Mouse (Mus musculus) neural tube, embryonic 15.5 days (tissue): ENCODE data around the gene Polg2. TPM values are rescaled to one million over a fixed set of nuclear protein-coding genes. Genes with fewer than 3 reads are reported as not detected.
A peak's percentile ranks its signal among the peaks of the same experiment; 100 is the strongest.

Experiments used
- ATAC-seq: fragments of 200-750 bp; cut with Nextera tagmentation; 2 replicates; pipeline ENCODE4 v1.8.0; 2017; ENCODE audit warnings: mild to moderate bottlenecking, moderate TSS enrichment, moderate library complexity; ENCODE audit not compliant: low FRiP score
- H3K27ac ChIP-seq: fragments of 300-500 bp; sonication (generic); replicated peaks from 2 replicates; pipeline ENCODE4 v1.5.1; 2015; ENCODE audit warnings: mild to moderate bottlenecking, inconsistent platforms
- H3K27me3 ChIP-seq: fragments of 300-500 bp; sonication (generic); replicated peaks from 2 replicates; pipeline ENCODE4 v1.6.1; 2015; ENCODE audit warnings: inconsistent platforms
- H3K36me3 ChIP-seq: fragments of 300-500 bp; sonication (generic); 2 replicates; pipeline ENCODE4 v1.6.1; 2015; ENCODE audit warnings: inconsistent platforms
- H3K4me1 ChIP-seq: fragments of 300-500 bp; sonication (generic); 2 replicates; pipeline ENCODE4 v1.6.1; 2015; ENCODE audit warnings: inconsistent platforms
- H3K4me2 ChIP-seq: fragments of 300-500 bp; sonication (generic); 2 replicates; pipeline ENCODE4 v1.6.1; 2015; ENCODE audit warnings: inconsistent platforms, mild to moderate bottlenecking, moderate library complexity
- H3K4me3 ChIP-seq: fragments of 300-500 bp; sonication (generic); replicated peaks from 2 replicates; pipeline ENCODE4 v1.5.1; 2015; ENCODE audit warnings: mild to moderate bottlenecking, inconsistent platforms
- H3K9ac ChIP-seq: fragments of 300-500 bp; sonication (generic); replicated peaks from 2 replicates; pipeline ENCODE4 v1.6.1; 2015; ENCODE audit warnings: mild to moderate bottlenecking, inconsistent platforms
- H3K9me3 ChIP-seq: fragments of 300-500 bp; sonication (generic); replicated peaks from 2 replicates; pipeline ENCODE4 v1.6.1; 2016; ENCODE audit warnings: inconsistent platforms
- WGBS: fragments of 180-500 bp; shearing (Covaris S2); methylation state at CpG from one replicate; pipeline ENCODE4 v1.1.7; 2015; ENCODE audit warnings: mixed read lengths; 5-methylcytosine and 5-hydroxymethylcytosine counted together
- polyA plus RNA-seq: library from polyadenylated mRNA; unstranded; fragments of >200 nt; fragmentation: Nextera tagmentation; extraction: Ambion mirVana; gene quantifications from 2 replicates; pipeline ENCODE4 v1.2.1, GENCODE M21; 2015

Polg2 gene
- polyA plus RNA-seq = 9.1 and 11.5 TPM in 2 replicates

DNA sequence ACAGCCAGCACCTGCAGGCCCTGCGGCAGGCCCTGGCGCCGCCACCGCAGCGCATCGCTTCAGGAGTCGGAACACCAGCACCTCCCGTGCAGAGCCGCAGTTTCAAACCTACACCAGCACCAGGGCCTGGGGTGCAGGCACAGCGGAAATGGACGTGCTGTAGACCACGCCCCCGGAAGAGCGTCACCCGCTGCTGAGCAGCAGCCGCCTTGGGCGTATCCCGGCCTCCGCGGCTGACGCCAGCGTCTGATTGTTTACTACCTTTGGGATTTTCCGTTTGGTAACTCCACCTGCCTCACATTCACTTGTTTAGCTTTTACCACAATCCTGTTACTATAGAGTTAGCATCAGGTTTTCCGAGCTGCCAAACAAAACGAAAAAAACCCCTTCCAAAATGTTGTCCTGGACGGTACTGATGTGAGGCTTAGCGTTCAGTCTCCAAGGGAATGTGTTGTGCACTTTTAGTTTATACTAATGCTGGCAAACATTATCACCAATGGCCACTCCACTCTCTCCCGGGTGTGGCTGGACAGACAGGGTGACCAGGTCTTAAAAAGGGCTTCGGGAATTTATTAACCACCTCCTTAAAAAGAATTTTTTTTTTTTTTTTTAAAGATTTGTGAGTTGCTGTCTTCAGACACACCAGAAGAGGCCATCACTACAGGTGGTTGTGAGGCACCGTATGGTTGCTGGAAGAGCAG lies at the start of gene Polg2:
Gene Polg2 (minus strand): TSS at position 150 of the 701 bp plus-strand sequence.
- peak; percentile 99 for ATAC-seq
- Histone ChIP-seq H3K4me3 (peak within 1 kb of the TSS; percentile 60), H3K27me3 (no peaks in the 10 kb centered on the region), H3K4me2 (peak within 1 kb of the TSS; percentile 73), H3K9me3 (no peaks in the 10 kb centered on the region), H3K36me3 (peaks cover 49% of the 10 kb centered on the region), H3K9ac (peak within 1 kb of the TSS; percentile 78), H3K27ac (peak within 1 kb of the TSS; percentile 93), H3K4me1 (peaks cover 33% of the 10 kb centered on the region)
- WGBS = under 1% methylated on average over 30 of the region's 30 CpGs

DNA sequence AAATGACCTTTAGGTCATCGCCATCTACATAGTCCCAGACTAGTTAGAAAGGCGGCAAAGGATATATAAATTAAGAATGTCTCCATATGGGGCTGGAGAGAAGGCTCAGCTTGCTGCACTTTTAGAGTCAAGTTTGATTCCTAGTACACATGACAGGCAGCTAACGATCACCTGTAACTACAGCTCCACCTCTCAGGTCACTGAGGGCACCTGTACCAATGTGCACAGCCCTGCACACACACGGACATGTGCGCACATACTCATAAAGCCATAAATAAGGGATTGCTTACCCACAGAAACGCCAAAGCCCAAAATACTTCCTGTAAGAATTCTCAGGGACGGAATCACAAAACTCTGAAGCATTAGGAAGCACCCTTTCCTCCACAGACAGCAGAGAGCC lies 48.7 kb upstream of the Polg2 start:
- H3K4me3 ChIP-seq = no peak overlapping the region
- no peaks in the 10 kb centered on the region for H3K9me3 ChIP-seq
- no peaks in the 10 kb centered on the region for H3K4me1 ChIP-seq
- 93% methylated on average over 7 of the region's 7 CpGs for WGBS
- no peaks in the 10 kb centered on the region for H3K27me3 ChIP-seq
- H3K4me2 ChIP-seq = no peak overlapping the region
- H3K27ac ChIP-seq = no peak overlapping the region
- no peak for ATAC-seq
- H3K9ac ChIP-seq = no peak overlapping the region
- H3K36me3 ChIP-seq = peaks cover 66% of the 10 kb centered on the region

GRCm38 (mm10) chr11:106824403-106824802 lies 45.1 kb upstream of the Polg2 start:
- Histone ChIP-seq H3K27me3 (no peaks in the 10 kb centered on the region), H3K9me3 (no peaks in the 10 kb centered on the region), H3K36me3 (peaks cover 54% of the 10 kb centered on the region), H3K4me2 (no peak overlapping the region), H3K4me3 (no peak overlapping the region), H3K27ac (no peak overlapping the region), H3K9ac (no peak overlapping the region), H3K4me1 (0 out of 2 replicates have a peak, but pooled peaks cover 3% of the 10 kb centered on the region)
- WGBS = 94% methylated on average over 10 of the region's 10 CpGs
- ATAC-seq = no peak

- Histone ChIP-seq H3K9me3 (no peaks in the 10 kb centered on the region), H3K4me3 (no peak overlapping the region), H3K9ac (no peak overlapping the region), H3K27ac (no peak overlapping the region), H3K4me2 (no peak overlapping the region), H3K27me3 (no peaks in the 10 kb centered on the region), H3K4me1 (peaks cover 5% of the 10 kb centered on the region; the same call in 1 of the 2 replicates), H3K36me3 (peaks cover 55% of the 10 kb centered on the region)
- 95% methylated on average over 8 of the region's 8 CpGs for WGBS
- no peak for ATAC-seq
Observed at GRCm38 (mm10) chr11:106823741-106824140, 44.4 kb upstream of the Polg2 start.

- Histone ChIP-seq H3K4me3 (no peak overlapping the region), H3K27ac (no peak overlapping the region), H3K9ac (no peak overlapping the region), H3K36me3 (peaks cover 54% of the 10 kb centered on the region), H3K9me3 (no peaks in the 10 kb centered on the region), H3K4me1 (peaks cover 13% of the 10 kb centered on the region), H3K4me2 (no peak overlapping the region), H3K27me3 (no peaks in the 10 kb centered on the region)
- ATAC-seq = no peak
- 86% methylated on average over 5 of the region's 5 CpGs for WGBS
Observed at GRCm38 (mm10) chr11:106822911-106823310, 43.6 kb upstream of the Polg2 start.

GRCm38 (mm10) chr11:106822491-106822890 lies 43.2 kb upstream of the Polg2 start:
- Histone ChIP-seq H3K9me3 (no peaks in the 10 kb centered on the region), H3K27ac (no peak overlapping the region), H3K9ac (no peak overlapping the region), H3K4me1 (peaks cover 15% of the 10 kb centered on the region), H3K4me3 (no peak overlapping the region), H3K4me2 (no peak overlapping the region), H3K36me3 (peaks cover 53% of the 10 kb centered on the region), H3K27me3 (no peaks in the 10 kb centered on the region)
- ATAC-seq = no peak
- 95% methylated on average over 8 of the region's 8 CpGs for WGBS

DNA sequence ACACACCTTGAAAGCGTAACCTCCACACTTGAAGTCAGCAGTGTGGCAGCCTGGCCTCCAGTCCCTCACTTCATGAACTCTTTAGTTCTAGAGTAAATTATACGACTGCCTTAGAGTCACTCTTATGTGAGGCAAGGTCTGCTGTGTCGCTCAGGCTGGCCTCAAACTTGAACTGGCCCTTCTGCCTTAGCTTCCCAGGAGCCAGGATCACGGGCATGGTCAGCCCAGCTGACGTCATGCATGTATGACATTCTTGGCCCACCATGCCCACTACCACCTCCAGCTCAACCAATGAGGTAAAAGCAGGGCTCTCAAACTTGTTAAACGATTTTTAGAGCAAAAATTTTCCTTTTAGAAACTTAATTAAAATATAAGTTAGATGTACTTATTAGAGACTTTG lies 42.1 kb upstream of the Polg2 start:
- Histone ChIP-seq H3K27me3 (no peaks in the 10 kb centered on the region), H3K4me3 (no peak overlapping the region), H3K4me1 (peaks cover 15% of the 10 kb centered on the region), H3K9me3 (no peaks in the 10 kb centered on the region), H3K9ac (0 out of 2 replicates have a peak overlapping the region, but pooled peaks have one; percentile 7), H3K36me3 (peaks cover 59% of the 10 kb centered on the region), H3K4me2 (no peak overlapping the region), H3K27ac (0 out of 2 replicates have a peak overlapping the region, but pooled peaks have one; percentile 3)
- no peak for ATAC-seq
- WGBS = 88% methylated on average over 6 of the region's 6 CpGs

- Histone ChIP-seq H3K4me2 (no peak overlapping the region), H3K4me1 (peaks cover 15% of the 10 kb centered on the region), H3K9me3 (no peaks in the 10 kb centered on the region), H3K27ac (0 out of 2 replicates have a peak overlapping the region, but pooled peaks have one; percentile 3), H3K9ac (no peak overlapping the region), H3K36me3 (peaks cover 60% of the 10 kb centered on the region), H3K4me3 (no peak overlapping the region), H3K27me3 (no peaks in the 10 kb centered on the region)
- 71% methylated on average over 4 of the region's 4 CpGs for WGBS
- no peak; the same call in 1 of the 2 replicates for ATAC-seq
Observed at GRCm38 (mm10) chr11:106820972-106821371, 41.6 kb upstream of the Polg2 start.

GRCm38 (mm10) chr11:106820252-106820651 lies 40.9 kb upstream of the Polg2 start:
- no peaks in the 10 kb centered on the region for H3K9me3 ChIP-seq
- WGBS = 66% methylated on average over 6 of the region's 6 CpGs
- H3K36me3 ChIP-seq = peaks cover 62% of the 10 kb centered on the region
- H3K4me3 ChIP-seq = no peak overlapping the region
- H3K4me1 ChIP-seq = peaks cover 15% of the 10 kb centered on the region
- no peak overlapping the region for H3K27ac ChIP-seq
- ATAC-seq = no peak
- no peak overlapping the region for H3K9ac ChIP-seq
- H3K27me3 ChIP-seq = no peaks in the 10 kb centered on the region
- no peak overlapping the region for H3K4me2 ChIP-seq

DNA sequence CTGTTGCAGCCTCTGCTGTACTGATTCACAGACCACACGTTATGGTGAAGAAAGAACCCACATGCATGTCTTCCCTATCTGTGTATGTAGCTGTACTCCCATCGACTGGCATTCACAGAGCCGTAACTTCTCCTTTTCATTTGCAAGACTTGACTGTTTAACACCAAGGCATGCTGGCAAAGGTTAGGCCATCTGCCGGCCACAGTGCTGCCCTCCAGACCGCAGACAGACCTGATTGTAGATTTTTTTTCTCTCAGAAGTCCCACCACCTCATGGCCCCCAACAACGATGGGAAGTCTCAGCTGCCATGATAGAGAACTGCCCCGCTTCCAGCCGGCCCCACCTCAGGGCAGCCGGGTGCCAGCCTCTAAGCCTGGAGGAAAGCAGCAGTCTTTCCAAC lies 40.3 kb upstream of the Polg2 start:
- Histone ChIP-seq H3K27me3 (no peaks in the 10 kb centered on the region), H3K9ac (no peak overlapping the region), H3K36me3 (peaks cover 63% of the 10 kb centered on the region), H3K4me2 (no peak overlapping the region), H3K4me1 (peaks cover 15% of the 10 kb centered on the region), H3K9me3 (no peaks in the 10 kb centered on the region), H3K4me3 (no peak overlapping the region), H3K27ac (peak overlapping the region; percentile 48; the same call in 1 of the 2 replicates)
- 87% methylated on average over 9 of the region's 9 CpGs for WGBS
- ATAC-seq = no peak

DNA sequence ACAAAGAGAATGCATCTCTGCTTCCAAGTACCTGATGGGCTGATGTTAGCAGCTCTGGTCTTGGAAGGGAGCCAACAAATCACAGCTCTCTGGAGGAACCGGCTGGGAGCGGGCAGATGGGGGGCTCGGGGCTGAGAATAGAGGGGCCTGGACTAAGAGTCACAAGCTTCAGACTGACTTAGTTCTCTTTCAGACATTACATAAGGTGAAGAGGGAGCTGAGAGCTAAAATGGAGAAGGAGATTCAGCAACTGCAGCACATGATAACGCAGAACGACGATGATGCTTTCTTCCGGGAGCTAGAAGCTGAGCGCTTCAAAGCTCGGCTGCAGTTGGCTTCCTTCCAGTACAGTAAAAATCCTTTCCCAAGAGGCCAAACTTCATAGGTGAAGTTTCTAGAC lies 39.0 kb upstream of the Polg2 start:
- H3K9ac ChIP-seq = no peak overlapping the region
- H3K27ac ChIP-seq = peak overlapping the region; percentile 70
- peak overlapping the region; percentile 7; the same call in 1 of the 2 replicates for H3K4me2 ChIP-seq
- 35% methylated on average over 9 of the region's 9 CpGs for whole genome bisulfite sequencing
- H3K4me3 ChIP-seq = no peak overlapping the region
- peaks cover 66% of the 10 kb centered on the region for H3K36me3 ChIP-seq
- H3K9me3 ChIP-seq = no peaks in the 10 kb centered on the region
- no peaks in the 10 kb centered on the region for H3K27me3 ChIP-seq
- ATAC-seq = no peak
- H3K4me1 ChIP-seq = peaks cover 15% of the 10 kb centered on the region

DNA sequence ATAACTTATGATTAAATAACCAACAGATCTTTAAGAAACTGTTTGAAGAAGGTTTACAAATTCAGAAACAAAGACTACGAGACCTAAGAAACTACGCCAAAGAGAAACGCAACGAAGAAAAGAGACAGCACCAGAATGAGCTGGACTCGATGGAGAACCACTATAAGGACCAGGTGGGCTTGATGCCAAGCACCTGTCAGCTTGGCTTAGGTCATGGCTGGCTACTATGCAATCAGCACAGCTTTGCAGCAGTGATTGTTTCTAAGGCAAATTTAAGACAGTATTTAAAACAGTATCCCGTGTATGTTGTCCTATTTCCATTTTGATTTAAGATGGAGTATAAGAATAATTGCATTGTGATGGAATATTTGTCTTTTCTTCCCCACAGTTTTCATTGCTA lies 38.5 kb upstream of the Polg2 start:
- no peaks in the 10 kb centered on the region for H3K27me3 ChIP-seq
- no peak overlapping the region; the same call in 1 of the 2 replicates for H3K4me2 ChIP-seq
- no peak overlapping the region for H3K9ac ChIP-seq
- no peak for ATAC-seq
- H3K36me3 ChIP-seq = peaks cover 71% of the 10 kb centered on the region
- H3K27ac ChIP-seq = peak overlapping the region; percentile 70
- no peak overlapping the region for H3K4me3 ChIP-seq
- H3K4me1 ChIP-seq = peaks cover 15% of the 10 kb centered on the region
- WGBS = 70% methylated on average over 6 of the region's 6 CpGs
- H3K9me3 ChIP-seq = no peaks in the 10 kb centered on the region
